Mouse (Mus musculus) lung, adult 2 months (tissue): ENCODE results near the gene Gm43064.

ENCODE experiments used
- CTCF ChIP-seq: fragments of 200-500 bp; IDR thresholded peaks from 2 replicates; pipeline ENCODE4 v1.5.1; 2011; ENCODE audit warnings: mild to moderate bottlenecking, low read length, control low read depth; ENCODE audit not compliant: insufficient read depth
- POLR2A ChIP-seq: fragments of 200-500 bp; IDR thresholded peaks from 2 replicates; pipeline ENCODE4 v1.6.1; 2011; ENCODE audit warnings: low read depth, mild to moderate bottlenecking, control low read depth, low read length, borderline replicate concordance; ENCODE audit errors: extremely low read depth

DNA sequence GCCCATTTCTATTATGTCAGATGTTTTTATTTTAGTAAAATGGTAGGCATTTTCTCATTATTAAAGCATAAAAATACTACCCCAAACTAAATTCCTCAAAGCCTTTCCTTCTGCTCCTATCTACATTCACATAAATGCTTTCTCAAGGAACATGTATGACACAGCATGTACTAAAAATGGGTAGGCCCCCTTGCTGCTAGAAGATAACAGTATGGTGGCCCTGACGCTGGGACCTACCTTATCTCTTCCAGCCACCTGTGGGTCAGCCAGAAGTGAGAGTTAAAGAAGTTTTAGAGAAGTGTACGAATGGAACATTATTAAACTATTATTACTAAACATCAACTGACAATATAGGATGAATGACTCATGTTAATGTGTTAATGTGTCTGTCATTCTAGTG, 9.9 kb upstream of the Gm43064 start:
- TF ChIP-seq CTCF (no peak), POLR2A (no peak)
